Mouse (Mus musculus): ENCODE data around the gene Map3k3.
A peak's percentile ranks its signal among the peaks of the same experiment; 100 is the strongest.

GRCm38 (mm10) chr11:106083708-106084701, at the start of gene Map3k3:
- TF ChIP-seq CTCF (IDR thresholded peaks at IDR 0.05; ENCODE audit: low read depth, low read length) (no peak), POLR2A (IDR thresholded peaks at IDR 0.05; ENCODE audit: borderline replicate concordance, low read depth, low read length) (peak; percentile 30; the same call in 1 of the 2 replicates)
